Mouse (Mus musculus): ENCODE measurements at regions not wholly inside any gene's neighbourhood (a gene's known extent, or its start where the extent isn't known, plus 50 kb on each side); places are given as distances from the start of the nearest gene placed in this dataset.

DNA sequence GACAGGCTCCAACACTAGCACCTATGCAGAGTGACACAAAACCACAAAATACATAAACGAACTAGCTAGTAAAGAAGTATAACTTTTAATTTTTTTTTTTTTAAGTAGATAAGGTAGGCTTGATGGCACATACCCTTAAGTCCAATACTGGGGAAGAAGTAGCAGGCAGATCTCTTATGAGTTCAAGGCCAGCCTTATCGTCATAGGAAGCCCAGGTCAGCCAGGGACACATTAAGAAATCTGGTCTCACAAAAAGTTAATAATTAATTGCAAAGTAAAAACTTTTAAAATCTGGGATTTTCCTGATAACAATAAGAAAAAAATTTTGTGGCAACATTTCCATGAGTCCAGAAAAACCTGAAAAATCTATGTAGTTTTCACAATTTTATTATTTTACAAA is 92.9 kb downstream of the Sox4 start:
- no peak for TF ChIP-seq ZNF384 (IDR thresholded peaks at IDR 0.05; ENCODE audit: low read depth, low read length)
- no peak for TF ChIP-seq CHD2 (IDR thresholded peaks at IDR 0.05; ENCODE audit: low read depth, low read length)

Measured in ES-E14 (cell line).